Mouse (Mus musculus) G1E (cell line): ENCODE data around the gene Dnaaf3. TPM values are rescaled to one million over a fixed set of nuclear protein-coding genes. Genes with fewer than 3 reads are reported as not detected.

Source experiments
- ATAC-seq: 2 replicates; pipeline ENCODE4 v1.8.0; 2016; ENCODE audit warnings: mild to moderate bottlenecking; ENCODE audit not compliant: insufficient number of reproducible peaks, poor library complexity, low FRiP score, severe bottlenecking; ENCODE audit errors: extremely low read depth
- DNase-seq: peaks from one replicate; pipeline ENCODE4 v3.0.0; 2012; ENCODE audit warnings: low spot score
- H3K27me3 ChIP-seq: 2 replicates; pipeline ENCODE4 v1.6.1; 2012; ENCODE audit warnings: mild to moderate bottlenecking, low read length, inconsistent platforms; ENCODE audit not compliant: insufficient read depth
- H3K36me3 ChIP-seq: replicated peaks from 2 replicates; pipeline ENCODE3; 2012; ENCODE audit warnings: mild to moderate bottlenecking, inconsistent platforms
- H3K4me1 ChIP-seq: 2 replicates; pipeline ENCODE4 v1.6.1; 2012; ENCODE audit warnings: low read depth, low read length, inconsistent platforms, mixed read lengths; ENCODE audit not compliant: insufficient read depth
- H3K4me3 ChIP-seq: 2 replicates; pipeline ENCODE4 v1.5.1; 2012; ENCODE audit warnings: low read depth, mild to moderate bottlenecking, inconsistent platforms, low read length, moderate library complexity, mixed read lengths
- H3K9me3 ChIP-seq: replicated peaks from 2 replicates; pipeline ENCODE4 v1.6.1; 2012; ENCODE audit warnings: inconsistent platforms
- CTCF ChIP-seq: IDR thresholded peaks from 2 replicates; pipeline ENCODE4 v1.5.1; 2012; ENCODE audit warnings: low read depth, low read length, inconsistent platforms, mixed read lengths
- GATA1 ChIP-seq: IDR thresholded peaks from 2 replicates; pipeline ENCODE4 v1.6.1; 2012; ENCODE audit warnings: borderline replicate concordance, low read length, inconsistent platforms, mixed read lengths
- GATA2 ChIP-seq: IDR thresholded peaks from 2 replicates; pipeline ENCODE4 v1.6.1; 2012; ENCODE audit warnings: low read depth, low read length, inconsistent platforms, borderline replicate concordance
- POLR2AphosphoS5 ChIP-seq: IDR thresholded peaks from 2 replicates; pipeline ENCODE4 v1.6.1; 2012; ENCODE audit warnings: low read depth, low read length, inconsistent platforms; ENCODE audit not compliant: insufficient replicate concordance
- TAL1 ChIP-seq: conservative IDR thresholded peaks from 2 replicates; pipeline ENCODE4 v1.6.1; 2012; ENCODE audit warnings: low read depth, low read length, inconsistent platforms, mixed read lengths
- polyA plus RNA-seq: library from polyadenylated mRNA; stranded (reverse); fragments of >175 nt; gene quantifications from 2 replicates; pipeline ENCODE4 v1.2.3, GENCODE M21; 2012
- total RNA-seq, 2 experiments: library from RNA; stranded (forward) in 1 of 2; stranded (reverse) in 1 of 2; fragments of 200-1000 nt in 1 of 2; fragments of >200 nt in 1 of 2; fragmentation: Nextera tagmentation in 1 of 2; gene quantifications; 2 replicates each; pipeline ENCODE4 v1.2.3; 2014 to 2017

Dnaaf3 gene
- total and polyA plus RNA-seq, 3 experiments, result not detected

DNA sequence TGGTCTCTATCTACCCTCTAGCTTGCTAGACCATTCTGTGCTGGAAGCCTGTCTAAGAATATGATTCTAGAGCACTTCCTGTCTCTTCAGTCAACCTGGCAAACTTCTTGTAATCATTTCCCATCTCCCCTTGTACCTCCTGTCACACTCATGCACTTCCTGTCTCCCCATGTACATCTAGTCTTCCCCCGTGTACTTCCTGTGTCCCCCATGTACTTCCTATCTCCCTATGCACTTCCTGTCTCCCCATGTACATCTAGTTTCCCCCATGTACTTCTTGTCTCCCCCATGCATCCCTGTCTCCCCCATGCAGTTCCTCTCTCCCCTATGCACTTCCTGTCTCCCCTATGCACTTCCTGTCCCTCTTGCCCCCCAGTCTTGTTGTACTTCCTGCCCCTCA lies 13.8 kb downstream of the Dnaaf3 start:
- no peaks in the 10 kb centered on the region for H3K9me3 ChIP-seq
- H3K4me1 ChIP-seq, result peaks cover 14% of the 10 kb centered on the region
- ATAC-seq (peak; percentile 15; the same call in 1 of the 2 replicates), DNase-seq (peak; percentile 22)
- H3K36me3 ChIP-seq, result no peaks in the 10 kb centered on the region
- H3K4me3 ChIP-seq, result no peak overlapping the region
- H3K27me3 ChIP-seq, result peaks cover 41% of the 10 kb centered on the region
- TF ChIP-seq TAL1, result no peak
- no peak for TF ChIP-seq GATA1
- TF ChIP-seq POLR2AphosphoS5, result no peak
- no peak for TF ChIP-seq CTCF
- TF ChIP-seq GATA2, result no peak

DNA sequence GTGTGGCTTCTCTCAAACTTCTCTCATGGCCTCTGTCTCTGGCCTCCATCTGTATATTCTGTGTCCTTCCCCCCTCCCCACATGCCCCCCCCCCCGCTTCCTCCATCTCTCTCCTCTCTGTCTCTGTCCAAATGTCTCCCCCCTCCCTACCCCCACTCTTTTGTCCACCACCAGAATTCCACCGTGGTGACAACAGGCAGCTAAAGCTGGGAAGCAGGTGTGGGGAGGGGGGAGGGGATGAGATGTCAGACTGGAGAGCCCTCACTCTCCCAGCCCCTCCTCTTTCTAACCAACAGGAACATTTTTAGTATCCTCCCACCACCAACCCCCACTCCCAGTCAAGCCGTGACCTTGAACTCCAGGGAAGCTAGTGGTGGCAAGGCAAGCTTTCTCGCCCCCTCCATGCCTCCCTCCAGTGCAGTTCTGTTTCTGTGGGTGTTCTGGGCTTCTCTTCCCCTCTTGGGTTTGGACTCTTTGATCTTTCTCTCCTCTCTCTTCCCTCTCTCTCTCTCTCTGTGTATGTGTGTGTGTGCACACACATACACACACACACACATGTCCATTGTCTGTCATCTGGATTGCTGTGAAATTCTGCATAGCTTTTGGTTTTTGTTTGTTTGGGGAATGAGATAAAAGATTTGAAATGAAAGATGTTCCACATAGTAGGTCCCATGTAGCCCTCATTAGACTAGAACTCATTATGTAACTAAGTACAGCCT lies 15.8 kb downstream of the Dnaaf3 start, which contains the start of gene Tnnt1:
TSS of gene Tnnt1 (minus strand) at position 51 of the 719 bp plus-strand sequence.
- Histone ChIP-seq H3K9me3 (no peaks in the 10 kb centered on the region), H3K4me1 (peaks cover 16% of the 10 kb centered on the region), H3K4me3 (no peak within 1 kb of the TSS), H3K27me3 (peaks cover 33% of the 10 kb centered on the region), H3K36me3 (no peaks in the 10 kb centered on the region)
- ATAC-seq, result no peak
- no peak for DNase-seq
- TF ChIP-seq POLR2AphosphoS5, result no peak
- TF ChIP-seq CTCF, result no peak
- no peak for TF ChIP-seq GATA1
- TF ChIP-seq GATA2, result no peak
- TF ChIP-seq TAL1, result no peak

DNA sequence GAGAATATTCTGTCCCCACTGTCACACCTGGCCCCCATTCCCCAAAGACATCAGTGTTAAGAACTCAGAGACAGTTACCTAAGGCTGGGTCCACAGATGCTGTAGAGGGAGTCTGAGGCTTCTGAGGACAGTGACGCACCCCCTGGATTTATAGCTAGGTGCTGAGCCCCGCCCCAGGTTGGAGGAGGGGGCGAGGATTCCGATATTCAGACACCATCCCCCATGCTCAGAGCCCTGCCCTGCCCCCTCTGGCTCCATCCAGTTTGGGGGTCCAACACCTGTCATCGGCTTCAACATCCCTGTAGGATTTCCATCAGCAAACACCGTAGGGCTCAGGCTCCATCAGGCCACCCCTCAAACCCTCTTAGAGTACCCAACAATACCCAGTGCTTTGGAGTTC lies 16.4 kb downstream of the Dnaaf3 start:
- H3K4me3 ChIP-seq, result no peak overlapping the region
- TF ChIP-seq CTCF (no peak), TAL1 (no peak), GATA2 (no peak), POLR2AphosphoS5 (no peak), GATA1 (no peak)
- H3K27me3 ChIP-seq, result peaks cover 33% of the 10 kb centered on the region
- H3K4me1 ChIP-seq, result peaks cover 12% of the 10 kb centered on the region
- no peaks in the 10 kb centered on the region for H3K9me3 ChIP-seq
- no peak for ATAC-seq
- no peaks in the 10 kb centered on the region for H3K36me3 ChIP-seq
- no peak for DNase-seq

DNA sequence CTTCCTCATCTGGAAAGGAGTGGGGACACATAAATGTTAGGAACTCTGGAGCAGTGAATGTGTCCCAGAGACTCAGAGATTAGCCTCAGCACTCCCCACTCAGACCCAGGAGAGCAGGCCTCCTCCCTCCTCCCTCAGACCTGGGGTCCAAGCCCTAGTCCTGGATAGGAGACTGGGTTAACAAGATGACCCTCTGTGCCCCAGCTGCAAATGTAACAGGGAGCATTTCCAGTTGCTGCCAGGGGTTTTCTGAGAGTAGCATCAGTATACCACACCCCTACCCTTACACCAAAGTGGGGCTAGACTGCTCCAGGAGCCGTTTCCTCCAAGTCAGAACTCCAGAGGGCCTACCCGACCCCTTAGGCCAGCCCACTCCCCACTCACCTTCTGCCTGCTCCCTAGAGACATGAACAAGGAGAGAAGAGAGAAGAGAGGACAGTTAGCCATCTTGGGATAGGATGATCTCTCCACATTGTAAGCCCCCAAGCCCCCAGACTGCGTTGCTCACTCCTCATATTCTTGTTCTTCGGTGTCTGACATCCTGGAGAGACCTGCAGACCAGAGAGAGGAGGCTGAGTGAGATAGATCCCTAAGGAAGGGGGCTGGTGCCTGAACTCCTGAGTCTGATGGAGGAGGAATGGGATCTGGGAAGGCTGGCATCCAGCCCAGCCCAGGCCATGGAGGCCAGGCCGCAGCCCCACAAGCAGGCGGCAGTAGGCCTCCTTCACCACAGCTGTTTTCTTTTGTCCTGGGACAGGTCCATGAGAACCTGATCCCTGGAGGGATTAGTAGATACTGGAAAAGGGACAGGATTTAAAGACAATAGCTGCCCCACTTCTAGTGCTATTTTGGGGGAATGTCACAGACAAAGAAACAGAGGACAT lies 18.2 kb downstream of the Dnaaf3 start:
- H3K36me3 ChIP-seq, result no peaks in the 10 kb centered on the region
- TF ChIP-seq CTCF, result no peak
- TF ChIP-seq TAL1, result no peak
- no peak for TF ChIP-seq POLR2AphosphoS5
- TF ChIP-seq GATA2, result no peak
- TF ChIP-seq GATA1, result no peak

DNA sequence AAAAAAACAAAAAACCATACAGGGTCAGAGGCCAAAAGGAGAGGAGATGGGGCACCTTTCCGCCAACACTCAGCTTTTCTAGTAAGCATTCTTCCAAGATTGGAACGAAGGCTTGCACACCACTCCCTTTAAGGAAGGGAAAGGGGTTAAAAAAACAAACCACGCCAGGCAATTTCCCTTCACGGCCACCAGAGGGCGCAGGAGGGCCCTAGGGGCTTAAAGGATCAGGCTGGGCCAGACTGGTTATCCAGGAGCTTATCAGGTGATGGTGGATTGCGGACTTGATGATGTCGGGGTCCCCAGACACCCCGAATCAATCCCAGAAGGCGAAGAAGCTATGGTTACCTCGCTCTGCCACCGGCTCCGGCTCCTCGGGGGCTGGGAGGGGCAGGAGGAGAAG lies 19.0 kb downstream of the Dnaaf3 start:
- TF ChIP-seq CTCF (peak; percentile 88), POLR2AphosphoS5 (no peak), TAL1 (no peak), GATA2 (no peak), GATA1 (no peak)

More for the DNA sequence above, 18.2 kb downstream of the Dnaaf3 start:
- H3K4me1 ChIP-seq, result peaks cover 18% of the 10 kb centered on the region
- no peak for DNase-seq
- H3K27me3 ChIP-seq, result peaks cover 28% of the 10 kb centered on the region
- H3K9me3 ChIP-seq, result no peaks in the 10 kb centered on the region
- H3K4me3 ChIP-seq, result no peak overlapping the region
- no peak for ATAC-seq

DNA sequence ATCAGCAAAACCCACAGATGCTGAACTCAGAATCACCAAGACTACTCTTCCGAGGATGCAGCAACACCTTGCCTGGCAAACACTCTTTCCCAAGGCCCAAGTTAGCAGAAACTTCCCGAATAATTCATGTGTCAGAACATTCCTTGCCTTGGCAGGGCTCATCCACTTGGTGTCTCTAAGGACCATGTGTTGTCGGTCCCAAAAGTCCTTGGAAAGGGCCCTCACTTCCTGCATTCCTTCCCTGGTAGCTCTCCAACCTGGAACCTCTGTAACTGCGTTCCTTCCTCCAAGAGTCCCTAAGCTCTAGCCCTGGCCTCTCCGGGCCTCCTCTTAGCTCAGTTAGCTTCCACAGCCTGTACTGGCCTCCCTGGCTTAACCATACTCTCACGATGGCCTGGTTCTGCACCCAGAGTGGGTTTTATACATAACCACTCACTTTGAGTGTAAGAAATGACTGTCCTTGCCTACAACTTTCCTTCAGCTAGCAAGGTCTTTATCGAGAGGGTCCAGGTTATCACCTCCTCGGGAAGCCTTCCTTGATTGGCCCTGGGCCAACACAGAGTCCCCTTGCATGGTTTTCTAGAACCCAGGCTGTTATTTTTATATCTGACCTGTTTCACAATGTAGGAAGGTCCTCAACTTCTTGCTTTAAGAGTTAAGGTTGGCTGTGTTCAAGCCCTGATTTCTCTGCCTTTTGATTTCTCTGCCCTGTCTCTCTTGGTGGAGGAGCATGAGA lies 20.6 kb downstream of the Dnaaf3 start:
- H3K27me3 ChIP-seq, result peaks cover 28% of the 10 kb centered on the region
- peaks cover 35% of the 10 kb centered on the region for H3K4me1 ChIP-seq
- no peaks in the 10 kb centered on the region; the same call in 1 of the 2 replicates for H3K9me3 ChIP-seq
- DNase-seq (no peak), ATAC-seq (no peak)
- no peak for TF ChIP-seq CTCF
- no peak for TF ChIP-seq POLR2AphosphoS5
- TF ChIP-seq GATA2, result no peak
- TF ChIP-seq TAL1, result no peak
- no peak for TF ChIP-seq GATA1
- no peak overlapping the region for H3K4me3 ChIP-seq
- H3K36me3 ChIP-seq, result no peaks in the 10 kb centered on the region

More for the DNA sequence above, 19.0 kb downstream of the Dnaaf3 start:
- peak; percentile 73 for DNase-seq
- no peaks in the 10 kb centered on the region for H3K9me3 ChIP-seq
- peak; percentile 48 for ATAC-seq
- H3K4me1 ChIP-seq, result peaks cover 23% of the 10 kb centered on the region
- H3K36me3 ChIP-seq, result no peaks in the 10 kb centered on the region
- no peak overlapping the region for H3K4me3 ChIP-seq
- peaks cover 28% of the 10 kb centered on the region for H3K27me3 ChIP-seq
